Mouse (Mus musculus): ENCODE data around the gene Bmi1. TPM values are rescaled to one million over a fixed set of nuclear protein-coding genes. Genes with fewer than 3 reads are reported as not detected.

Gene Bmi1
- polyA plus RNA-seq, 1 experiment from 2014 or later, result 15.8 TPM

DNA sequence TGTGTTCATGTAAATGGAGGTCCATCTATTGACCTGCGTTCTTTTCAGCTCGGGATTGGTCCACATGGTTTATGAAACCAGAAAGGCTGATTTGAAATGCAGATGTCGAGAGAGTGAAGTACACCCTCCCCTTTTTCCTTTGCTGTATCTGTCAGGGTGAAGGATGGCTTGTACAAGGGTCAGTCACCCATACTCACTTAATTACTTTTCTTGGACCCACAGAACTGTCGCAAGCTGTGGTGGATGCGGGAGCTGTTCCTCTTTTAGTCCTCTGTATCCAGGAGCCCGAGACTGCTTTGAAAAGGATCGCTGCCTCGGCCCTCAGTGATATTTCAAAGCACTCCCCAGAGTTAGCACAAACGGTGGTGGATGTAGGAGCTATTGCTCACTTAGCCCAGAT is 54.9 kb downstream of the Bmi1 start:
- H3K9me3 ChIP-seq (replicated peaks; ENCODE audit: control insufficient read depth, low read length), result no peaks in the 10 kb centered on the region
- H3K9ac ChIP-seq (ENCODE audit: low read length), result no peak overlapping the region
- H3K27ac ChIP-seq (ENCODE audit: low read length), result no peak overlapping the region
- WGBS, result 52% methylated on average over 9 of the region's 9 CpGs
- H3K27me3 ChIP-seq (ENCODE audit: control insufficient read depth, insufficient read depth, low read length), result no peaks in the 10 kb centered on the region
- H3K4me2 ChIP-seq (ENCODE audit: low read depth, low read length), result no peak overlapping the region
- no peaks in the 10 kb centered on the region for H3K36me3 ChIP-seq (ENCODE audit: control insufficient read depth, insufficient read depth)
- H3K4me3 ChIP-seq (ENCODE audit: low read length), result no peak overlapping the region
- H3K4me1 ChIP-seq (ENCODE audit: control insufficient read depth, insufficient read depth, low read length), result no peaks in the 10 kb centered on the region
- ATAC-seq (replicated peaks; ENCODE audit: extremely low read depth, insufficient read depth, low FRiP score), result no peak

- no peak overlapping the region for H3K9ac ChIP-seq (ENCODE audit: low read length)
- H3K4me3 ChIP-seq (ENCODE audit: low read length), result no peak overlapping the region
- WGBS, result 36% methylated on average over 5 of the region's 5 CpGs
- no peaks in the 10 kb centered on the region for H3K4me1 ChIP-seq (ENCODE audit: control insufficient read depth, insufficient read depth, low read length)
- no peaks in the 10 kb centered on the region for H3K9me3 ChIP-seq (replicated peaks; ENCODE audit: control insufficient read depth, low read length)
- no peak overlapping the region for H3K4me2 ChIP-seq (ENCODE audit: low read depth, low read length)
- no peaks in the 10 kb centered on the region for H3K27me3 ChIP-seq (ENCODE audit: control insufficient read depth, insufficient read depth, low read length)
- H3K36me3 ChIP-seq (ENCODE audit: control insufficient read depth, insufficient read depth), result no peaks in the 10 kb centered on the region
- no peak for ATAC-seq (replicated peaks; ENCODE audit: extremely low read depth, insufficient read depth, low FRiP score)
- H3K27ac ChIP-seq (ENCODE audit: low read length), result no peak overlapping the region
Observed at GRCm38 (mm10) chr2:18734394-18735127, 57.7 kb downstream of the Bmi1 start.

Other genes starting within 250 kb of the Bmi1 start
- gene Commd3, start 4.6 kb upstream of the Bmi1 start, polyA plus RNA-seq (2015; fragmentation: Nextera tagmentation; extraction: Ambion mirVana), result 194 and 201 TPM in 2 replicates
- gene Spag6, start 17.0 kb downstream of the Bmi1 start, polyA plus RNA-seq (2015; fragmentation: Nextera tagmentation; extraction: Ambion mirVana), result 0.26 TPM in 1 of 2 replicates, not detected in the other